Mouse (Mus musculus) megakaryocyte, embryonic 14.5 days (primary cell): Measurements from ENCODE around the gene Rasal1.

ENCODE experiments used
- FLI1 ChIP-seq: IDR thresholded peaks from 2 replicates; pipeline ENCODE4 v1.6.1; 2012; ENCODE audit warnings: low read length, inconsistent platforms, mixed read lengths
- GATA1 ChIP-seq: IDR thresholded peaks from 3 replicates; pipeline ENCODE4 v1.6.1; 2012; ENCODE audit warnings: mixed read lengths, low read length, inconsistent platforms, borderline replicate concordance

GRCm38 (mm10) chr5:120674229-120675145, 25.9 kb downstream of the Rasal1 start:
- TF ChIP-seq FLI1: no peak
- TF ChIP-seq GATA1: no peak
